Mouse (Mus musculus) lung, postnatal 0 days (tissue): Measurements from ENCODE around the gene Lmo1.

Source experiments
- CTCF ChIP-seq: IDR thresholded peaks from 2 replicates; pipeline ENCODE4 v1.5.1; 2016; ENCODE audit warnings: antibody characterized with exemption, mild to moderate bottlenecking
- EP300 ChIP-seq: IDR thresholded peaks from 2 replicates; pipeline ENCODE4 v1.6.1; 2016; ENCODE audit warnings: antibody characterized with exemption, mild to moderate bottlenecking, control low read depth

DNA sequence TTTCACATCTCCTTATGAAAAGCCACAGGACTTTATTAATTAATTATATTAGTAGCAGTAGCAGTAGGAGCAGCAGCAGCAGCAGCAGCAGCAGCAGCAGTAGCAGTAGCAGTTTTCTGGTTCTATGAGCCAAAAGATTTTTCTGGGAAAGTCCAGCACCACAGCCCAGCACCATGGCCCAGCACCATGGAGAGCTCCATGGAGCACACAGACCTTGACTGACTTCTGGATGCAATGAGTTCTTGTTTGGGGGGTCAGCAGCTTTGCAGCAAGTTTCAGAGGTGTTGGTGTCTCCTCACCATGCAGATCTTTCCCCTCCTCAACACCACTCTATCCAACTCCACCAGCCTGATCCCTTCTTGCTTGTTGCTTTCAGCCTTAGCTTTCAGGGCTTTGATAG is 45.6 kb downstream of the Lmo1 start:
- TF ChIP-seq CTCF (no peak), EP300 (no peak)
